Mouse (Mus musculus) MEL-GATA-1-ER (cell line): Measurements from ENCODE around the gene Rerg.

Source experiments
- DNase-seq: peaks from one replicate; pipeline ENCODE4 v3.0.0-alpha.2; 2012; ENCODE audit warnings: low read depth; ENCODE audit errors: extremely low read depth

Rerg gene

DNA sequence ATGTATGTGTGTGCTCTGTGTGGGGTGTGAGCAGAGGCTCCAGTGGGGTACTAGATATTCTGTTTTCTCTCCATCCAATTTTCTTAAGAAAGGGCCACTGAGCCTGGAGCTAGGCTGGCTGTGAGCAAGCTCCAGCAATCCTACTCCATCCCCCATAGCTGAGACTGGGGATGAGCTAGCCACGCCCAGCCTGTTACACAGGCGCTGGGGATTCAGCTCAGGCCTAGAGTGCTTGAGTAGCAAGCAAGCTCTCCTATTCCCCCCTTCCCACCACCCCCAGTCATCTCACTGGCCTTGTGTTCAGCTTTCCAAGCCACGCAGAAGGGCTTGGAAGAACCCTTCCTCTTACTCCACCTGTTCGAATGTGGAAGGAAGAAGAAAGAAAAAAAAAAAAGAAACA lies 7.2 kb downstream of the Rerg start:
- DNase-seq: no peak

DNA sequence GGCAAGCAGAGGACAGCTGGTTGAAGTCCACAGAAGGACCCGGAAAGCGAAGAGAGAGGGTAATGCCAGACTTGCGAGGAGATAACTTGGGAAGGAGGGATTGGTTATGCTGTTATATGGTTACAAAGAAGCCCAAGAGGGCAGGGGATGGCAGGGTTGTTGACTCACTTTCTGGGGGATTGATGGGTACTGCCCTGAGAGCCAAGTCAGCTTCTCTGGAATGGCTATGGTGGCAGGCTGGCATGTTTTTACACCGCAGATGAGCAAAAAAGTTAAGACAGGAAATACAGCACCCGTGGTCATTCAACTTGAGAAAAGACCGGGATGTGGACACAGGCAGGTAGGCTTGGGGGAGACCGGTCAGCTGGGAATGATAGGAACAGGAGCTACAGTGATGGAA lies 7.8 kb downstream of the Rerg start:
- no peak for DNase-seq

DNA sequence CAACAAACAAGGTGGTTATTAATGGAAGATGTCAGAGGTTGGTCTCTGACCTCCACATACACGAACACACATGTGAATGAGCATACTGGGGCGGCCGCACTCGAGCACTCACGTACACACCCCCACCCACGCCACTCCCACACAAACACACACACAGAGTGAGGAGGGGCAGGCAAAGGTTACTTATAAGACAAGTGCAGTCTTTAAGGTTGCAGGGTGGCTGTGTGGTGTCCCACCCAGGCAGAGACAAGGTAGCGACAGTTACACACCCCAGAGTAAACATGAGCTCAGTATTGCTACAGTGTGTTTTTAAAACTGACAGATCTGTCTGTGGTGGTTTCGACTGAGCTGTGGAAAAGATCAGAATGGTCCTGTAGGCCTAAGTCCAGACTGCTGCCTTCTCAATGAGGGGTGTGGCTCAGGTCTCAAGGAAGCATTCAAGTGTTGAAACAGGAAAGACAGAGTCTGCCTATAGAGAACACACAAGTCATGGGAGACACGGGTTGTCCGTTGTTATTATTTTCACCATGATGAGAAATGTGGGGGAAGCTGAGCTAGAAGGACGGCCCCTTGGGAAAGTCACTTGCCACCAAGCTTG lies 8.7 kb downstream of the Rerg start:
- DNase-seq: no peak

DNA sequence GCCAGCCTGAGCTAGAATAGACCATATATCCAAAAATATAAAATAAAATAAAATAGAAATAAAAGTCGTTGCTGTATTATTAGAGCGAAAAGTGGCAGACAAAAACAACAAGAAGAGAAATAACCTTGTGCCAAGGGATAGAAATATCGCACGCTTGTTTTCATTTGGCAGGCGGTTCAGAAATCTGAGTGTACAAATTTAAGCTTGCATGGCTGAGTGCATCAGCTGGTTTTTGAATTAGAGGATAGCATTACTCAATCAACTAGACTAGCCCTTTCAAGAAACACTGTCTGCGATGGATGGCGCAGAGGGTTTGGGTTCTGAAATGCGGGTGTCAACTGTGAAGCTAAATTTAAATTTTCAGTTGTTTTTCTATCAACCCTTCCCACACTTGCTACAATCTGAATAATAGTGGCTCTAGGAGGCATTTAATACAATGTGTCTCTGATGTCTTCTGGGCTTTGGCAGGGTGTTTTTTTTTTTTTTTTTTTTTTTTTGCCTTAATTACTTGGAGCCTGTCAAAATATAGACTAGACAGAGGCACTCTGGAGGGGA lies 10.8 kb downstream of the Rerg start:
- DNase-seq: no peak

DNA sequence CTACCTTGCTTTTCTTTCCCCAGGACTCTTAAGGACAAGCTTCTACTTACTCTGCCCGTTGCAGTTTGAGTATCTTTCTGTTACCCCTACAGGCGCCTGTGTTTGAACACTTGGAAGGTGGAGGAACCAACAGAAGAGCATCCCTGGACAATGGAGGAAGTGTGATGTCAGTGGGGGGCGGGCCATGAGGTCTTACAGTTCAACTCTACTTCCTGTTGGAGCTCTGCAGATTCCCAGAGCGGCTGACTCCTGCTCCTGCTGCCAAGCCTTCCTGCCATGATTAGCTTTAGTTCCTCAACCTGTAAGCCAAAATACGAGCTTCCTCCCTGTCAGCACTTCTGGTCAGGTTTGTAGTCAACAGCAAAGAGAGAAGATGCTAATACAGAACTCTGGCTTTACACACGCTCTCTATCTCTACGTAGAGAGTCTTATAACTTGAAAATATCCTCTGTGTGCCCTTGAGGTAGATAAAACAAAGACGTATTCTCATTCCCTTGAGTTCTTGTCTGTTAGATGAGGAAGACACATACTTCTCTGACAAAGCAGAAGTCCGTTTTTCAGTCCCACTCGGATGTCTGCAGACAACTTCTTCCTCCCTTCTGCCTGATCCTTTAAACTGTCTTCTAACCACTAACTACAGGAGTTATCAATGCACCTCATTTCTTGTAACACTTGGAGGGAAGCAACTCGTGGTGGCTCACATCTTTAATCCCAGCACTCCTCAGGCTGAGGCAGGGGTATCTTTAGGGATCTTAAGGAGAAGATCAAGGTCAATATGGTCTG lies 13.7 kb downstream of the Rerg start:
- no peak for DNase-seq

DNA sequence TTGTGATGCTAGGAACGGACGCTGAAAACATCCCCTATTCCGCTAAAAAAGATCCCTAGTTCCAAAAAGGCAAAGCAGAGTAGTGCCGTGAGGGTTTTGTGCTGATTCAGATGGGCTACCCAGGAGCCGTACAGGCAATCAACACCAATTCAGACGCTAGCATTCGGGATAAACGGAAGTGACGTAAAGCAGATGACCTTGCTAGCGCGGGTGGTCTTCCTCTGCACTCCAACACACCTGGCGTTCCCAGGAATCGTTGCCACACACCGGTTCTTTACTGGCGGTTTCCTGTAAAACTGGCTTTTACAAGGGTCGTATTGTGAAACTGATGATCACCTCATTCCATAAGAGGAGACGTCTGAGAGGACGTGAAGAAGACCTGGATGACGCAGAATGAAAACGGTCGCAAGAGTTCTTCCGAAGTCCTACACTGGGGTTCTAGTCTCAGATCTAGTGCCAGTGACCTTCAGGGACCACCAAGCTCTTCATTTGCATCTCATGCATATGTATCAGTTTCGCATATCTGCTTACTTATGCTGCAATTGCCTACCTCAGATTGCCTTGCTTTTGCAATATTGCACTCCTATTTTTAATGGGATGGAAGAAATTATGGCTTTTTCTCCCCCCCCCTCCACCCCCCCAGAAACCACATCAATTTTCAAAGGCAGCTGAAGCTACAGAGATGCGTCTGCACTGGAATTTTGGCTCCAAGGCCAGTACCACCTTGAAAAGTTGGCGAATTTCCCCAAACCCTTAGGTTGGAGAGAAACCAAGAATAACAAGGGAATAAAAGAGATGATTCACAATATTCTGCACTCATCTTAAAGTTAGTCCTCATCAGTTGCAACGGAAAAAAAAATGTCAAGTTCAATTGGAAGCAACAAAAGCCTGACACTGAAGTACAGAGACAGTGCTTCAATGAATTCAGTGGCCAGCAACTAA lies 14.8 kb downstream of the Rerg start:
- DNase-seq: no peak

DNA sequence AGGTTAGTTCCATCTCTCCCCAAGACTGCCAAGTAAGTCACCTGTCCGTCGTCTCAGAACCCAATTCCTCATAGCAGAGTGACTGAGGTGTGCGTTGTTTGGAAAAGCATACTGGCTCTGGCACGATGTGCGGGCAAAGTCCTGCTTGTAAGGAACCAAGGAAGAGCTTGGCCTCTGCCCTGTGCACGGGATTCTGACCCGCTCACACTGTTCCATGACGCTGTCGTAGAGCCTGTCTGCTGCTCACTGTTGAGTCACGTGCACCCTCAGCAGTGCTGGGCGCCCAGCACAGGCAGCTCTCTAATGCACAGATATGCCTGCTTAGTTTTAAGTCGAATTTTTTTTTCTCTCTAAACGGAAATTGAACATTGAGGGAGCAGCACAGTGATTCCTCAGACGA lies 17.3 kb downstream of the Rerg start:
- DNase-seq: no peak

DNA sequence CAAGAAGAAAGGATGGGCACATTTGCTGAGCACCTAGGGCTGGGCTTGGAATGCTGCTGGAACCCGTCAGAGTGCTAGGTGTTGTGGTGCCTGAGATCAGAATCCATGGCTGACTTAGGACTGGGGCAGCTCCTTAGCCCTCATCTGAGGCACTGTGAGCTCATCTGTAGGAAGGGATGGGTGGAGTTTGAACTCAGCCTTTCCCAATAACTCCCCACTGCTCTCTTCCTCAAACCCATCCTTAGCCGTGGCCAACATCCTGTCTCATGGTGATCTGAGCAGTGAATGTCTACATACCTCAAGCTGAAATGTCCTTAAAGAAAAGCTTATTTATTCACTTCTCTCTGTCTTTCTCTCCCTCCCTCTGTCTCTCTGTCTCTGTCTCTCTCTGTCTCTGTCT lies 19.3 kb downstream of the Rerg start:
- no peak for DNase-seq

DNA sequence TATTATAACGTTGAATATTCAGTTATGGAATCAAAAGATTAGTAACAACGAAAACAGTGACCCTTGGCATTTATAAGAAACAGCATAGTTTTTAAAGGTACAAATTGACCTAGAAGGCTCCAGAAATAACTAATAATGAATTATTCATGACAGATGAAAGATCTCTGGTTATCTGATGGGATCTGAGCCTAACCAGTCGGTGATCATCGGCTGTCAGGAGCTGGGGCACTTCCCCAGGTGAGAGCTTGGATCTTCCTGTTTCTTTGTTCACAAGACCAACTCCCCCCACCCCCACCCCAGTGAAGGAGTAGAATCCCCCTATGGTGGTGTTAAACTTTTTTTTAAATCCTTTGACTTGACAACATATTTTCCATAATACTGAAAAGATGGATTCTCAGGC lies 20.5 kb downstream of the Rerg start:
- DNase-seq: no peak

DNA sequence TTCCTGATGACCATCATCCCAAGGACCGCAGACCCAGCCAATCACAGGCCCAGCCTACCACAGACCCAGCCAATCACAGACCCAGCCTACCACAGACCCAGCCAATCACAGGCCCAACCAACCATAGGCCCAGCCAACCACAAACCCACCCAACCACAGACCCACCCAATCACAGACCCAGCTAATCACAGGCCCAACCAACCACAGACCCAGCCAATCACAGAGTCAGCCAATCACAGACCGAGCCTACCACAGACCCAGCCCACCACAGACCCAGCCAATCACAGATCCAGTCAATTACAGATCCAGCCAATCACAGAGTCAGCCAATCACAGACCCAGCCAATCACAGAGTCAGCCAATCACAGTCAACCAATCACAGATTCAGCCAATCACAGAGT lies 23.4 kb downstream of the Rerg start:
- no peak for DNase-seq

DNA sequence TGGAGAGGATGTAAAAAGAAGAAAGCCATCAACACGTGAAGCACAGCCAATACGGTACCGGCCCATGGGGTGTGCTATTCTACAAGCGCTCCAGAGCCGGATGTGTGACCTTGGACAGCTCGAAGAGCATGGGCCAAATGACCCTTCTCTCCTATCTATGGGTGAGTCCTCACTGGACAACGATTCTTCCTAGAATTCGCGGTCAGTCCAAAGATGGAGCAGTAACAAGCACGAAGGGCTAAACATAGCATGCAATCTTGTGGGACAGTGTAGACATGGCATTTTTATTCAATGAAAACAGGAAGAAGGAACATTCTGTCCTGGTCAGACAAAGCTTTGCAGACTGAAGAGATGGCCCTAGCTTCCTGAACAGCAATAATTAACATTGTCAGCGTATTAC lies 24.7 kb downstream of the Rerg start:
- DNase-seq: no peak

DNA sequence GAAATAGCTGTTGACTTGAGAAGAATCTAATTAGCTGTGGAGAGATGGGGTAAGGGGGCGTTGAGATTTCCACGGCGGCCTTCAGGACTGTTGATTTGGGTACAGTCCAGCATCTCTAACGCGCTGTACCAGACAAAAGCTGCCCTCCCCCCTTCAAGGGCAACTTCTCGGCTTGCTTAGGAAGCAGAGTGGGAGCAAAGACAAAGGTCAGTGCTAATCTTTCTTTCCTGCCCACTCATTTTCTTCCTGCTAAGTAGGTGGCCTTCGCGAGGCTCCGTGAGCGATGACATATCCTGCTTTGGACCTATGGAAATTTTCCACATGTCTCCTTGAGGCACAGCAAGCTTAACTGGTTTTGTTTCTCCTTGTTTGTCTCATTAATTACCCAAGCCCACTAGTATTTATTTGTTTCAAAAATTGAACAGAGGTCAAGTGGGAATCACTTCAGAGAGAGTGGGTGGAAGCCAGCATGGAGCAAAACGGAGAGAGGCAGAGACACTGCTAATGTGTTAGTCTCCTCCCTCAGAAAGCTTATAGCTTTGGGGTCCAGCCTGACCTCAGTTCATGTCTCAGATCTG lies 25.2 kb downstream of the Rerg start:
- DNase-seq: no peak

DNA sequence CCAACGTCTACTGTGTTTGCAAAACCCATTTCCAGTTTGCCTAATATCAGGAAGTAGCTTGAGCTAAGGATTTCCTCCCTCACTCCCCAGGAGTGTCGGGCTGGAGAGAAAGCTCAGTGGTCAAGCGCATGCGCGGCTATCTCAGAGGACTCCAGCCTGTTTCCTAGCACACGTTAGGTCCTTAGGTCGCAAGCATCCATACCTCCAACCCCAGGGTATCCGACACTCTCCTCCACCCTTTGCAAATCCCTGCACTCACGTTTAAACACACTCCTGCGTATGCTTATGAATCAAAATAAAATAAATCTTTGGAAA lies 25.8 kb downstream of the Rerg start:
- no peak for DNase-seq

DNA sequence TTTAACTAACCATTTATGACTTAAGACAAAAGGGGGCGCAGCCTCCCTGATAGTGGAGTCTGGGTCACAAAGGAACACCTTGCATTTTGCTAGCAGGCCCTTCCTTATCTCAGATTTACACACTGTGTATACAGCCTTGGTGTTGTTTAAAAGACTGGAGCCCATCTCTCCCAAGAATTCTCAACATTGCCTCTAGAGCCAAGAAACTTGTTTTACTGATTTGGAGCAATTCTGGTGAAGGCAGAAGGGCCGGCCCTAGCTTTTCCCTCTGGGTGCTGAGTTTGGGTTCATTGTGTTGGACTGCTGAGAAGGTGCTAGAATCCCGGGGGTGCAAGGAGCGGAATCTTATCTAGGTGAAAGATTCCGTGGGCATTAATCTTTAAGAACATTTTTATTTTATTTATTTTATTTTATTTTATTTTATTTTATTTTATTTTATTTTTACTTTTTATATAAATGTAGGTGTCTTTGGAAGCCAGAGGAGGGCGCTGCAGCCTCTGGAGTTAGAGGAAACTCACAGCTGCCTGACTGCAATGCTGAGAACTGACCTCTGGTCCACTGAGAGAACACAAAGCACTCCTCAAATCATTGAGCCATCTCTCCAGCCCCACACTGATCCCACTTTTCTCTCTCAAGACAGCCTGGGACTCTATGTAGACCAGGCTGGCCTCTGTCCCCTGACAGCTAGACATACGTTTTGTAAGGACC lies 26.3 kb downstream of the Rerg start:
- no peak for DNase-seq

DNA sequence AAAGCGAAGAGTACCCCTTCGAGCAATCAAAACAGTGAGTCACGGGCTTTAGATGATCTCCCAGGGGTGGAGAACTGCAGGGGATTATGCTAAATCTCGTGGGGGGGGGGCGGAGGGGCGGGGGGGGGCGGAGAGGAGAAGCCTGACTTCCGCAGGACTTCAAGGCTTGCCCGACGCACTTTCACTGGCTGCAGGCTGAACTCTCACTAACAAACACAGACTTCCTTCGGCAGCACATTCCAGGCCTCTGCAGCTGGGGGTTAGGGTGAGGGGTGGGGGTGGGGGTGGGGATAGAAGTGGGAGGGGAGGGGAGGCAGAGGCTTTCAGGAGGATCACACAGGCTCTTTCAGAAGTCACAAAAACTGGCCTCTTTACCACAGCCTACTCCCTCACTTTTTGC lies 27.5 kb downstream of the Rerg start:
- DNase-seq: no peak

DNA sequence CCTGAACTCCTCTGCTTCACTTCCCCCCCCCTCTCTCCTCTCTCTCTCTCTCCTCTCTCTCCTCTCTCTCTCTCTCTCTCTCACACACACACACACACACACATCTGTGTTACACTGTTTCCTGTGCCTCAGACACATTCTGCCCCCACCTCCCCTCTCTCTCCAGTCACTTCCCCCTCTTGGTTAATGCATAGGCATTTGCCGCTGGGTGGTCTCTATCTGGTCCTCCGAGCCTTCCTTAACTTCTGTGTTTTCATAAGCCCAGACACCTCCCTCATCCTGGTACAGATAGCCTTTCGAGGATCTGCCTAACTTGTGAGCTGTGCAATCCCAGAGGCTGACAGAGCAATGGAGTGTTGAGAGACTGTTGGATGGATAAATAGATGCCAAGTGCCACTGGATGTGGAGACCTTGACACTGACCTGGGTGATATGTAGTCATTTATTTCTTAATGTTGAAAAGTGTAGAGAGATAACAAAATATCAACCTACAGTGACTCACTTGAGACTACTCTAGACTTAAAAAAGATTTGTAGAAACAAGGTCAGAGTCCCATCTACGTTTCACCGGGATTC lies 29.0 kb downstream of the Rerg start:
- DNase-seq: no peak

DNA sequence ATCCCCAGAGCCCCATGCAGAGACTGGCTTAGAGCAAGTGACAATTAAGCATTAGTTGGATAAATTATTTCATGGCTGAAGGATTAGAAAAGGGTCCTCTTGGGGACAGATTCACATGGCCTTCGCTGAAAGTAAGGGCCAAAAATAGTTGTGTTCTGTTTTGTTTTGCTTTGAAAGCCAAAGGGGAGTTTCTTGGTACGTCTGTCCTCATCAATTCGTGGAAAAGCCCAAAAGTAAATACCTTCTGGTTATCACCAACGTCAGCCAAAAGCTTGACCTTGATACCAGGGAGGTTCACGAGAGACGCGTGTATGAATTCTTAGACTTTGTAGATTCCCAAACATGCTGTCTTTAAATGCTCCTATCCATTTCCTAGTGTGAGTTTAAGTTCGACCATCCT lies 31.5 kb downstream of the Rerg start:
- DNase-seq: no peak

DNA sequence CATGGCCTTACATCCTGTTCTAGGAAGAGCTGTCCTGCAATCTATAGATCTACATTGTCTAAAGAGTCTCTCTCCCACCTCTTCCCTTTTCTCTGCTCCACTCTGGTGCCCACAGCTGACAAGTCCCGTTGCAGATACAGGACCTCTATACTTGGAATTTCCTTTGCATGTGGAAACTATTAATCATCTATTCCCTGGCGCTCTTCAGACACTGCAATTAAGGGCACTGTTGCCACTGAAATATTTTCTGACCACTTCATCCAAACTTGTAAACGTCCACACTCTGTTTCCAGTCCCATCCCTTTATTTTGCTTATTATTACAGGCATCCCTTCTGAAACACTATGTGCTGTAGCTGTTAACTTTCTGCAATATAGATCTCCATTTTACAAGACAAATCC lies 31.9 kb downstream of the Rerg start:
- DNase-seq: no peak

DNA sequence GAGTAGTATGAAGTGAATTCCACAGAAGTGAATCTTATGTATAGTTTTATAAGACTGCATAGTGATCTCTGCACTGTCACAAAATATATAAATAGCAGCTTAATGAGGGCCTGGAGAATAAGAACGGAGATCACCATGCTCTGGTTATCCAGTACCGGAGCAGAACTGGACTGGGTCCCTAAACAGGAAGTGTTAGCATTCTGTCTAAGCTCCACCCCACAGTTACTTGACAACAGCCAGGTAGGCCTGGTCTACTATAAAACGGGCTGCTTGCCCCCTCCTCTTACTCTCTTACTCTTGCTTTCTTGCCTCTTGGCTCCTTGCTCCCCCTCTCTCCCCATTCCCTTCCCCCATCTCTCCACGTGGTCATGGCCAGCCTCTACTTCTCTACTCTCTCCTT lies 33.9 kb downstream of the Rerg start:
- no peak for DNase-seq

DNA sequence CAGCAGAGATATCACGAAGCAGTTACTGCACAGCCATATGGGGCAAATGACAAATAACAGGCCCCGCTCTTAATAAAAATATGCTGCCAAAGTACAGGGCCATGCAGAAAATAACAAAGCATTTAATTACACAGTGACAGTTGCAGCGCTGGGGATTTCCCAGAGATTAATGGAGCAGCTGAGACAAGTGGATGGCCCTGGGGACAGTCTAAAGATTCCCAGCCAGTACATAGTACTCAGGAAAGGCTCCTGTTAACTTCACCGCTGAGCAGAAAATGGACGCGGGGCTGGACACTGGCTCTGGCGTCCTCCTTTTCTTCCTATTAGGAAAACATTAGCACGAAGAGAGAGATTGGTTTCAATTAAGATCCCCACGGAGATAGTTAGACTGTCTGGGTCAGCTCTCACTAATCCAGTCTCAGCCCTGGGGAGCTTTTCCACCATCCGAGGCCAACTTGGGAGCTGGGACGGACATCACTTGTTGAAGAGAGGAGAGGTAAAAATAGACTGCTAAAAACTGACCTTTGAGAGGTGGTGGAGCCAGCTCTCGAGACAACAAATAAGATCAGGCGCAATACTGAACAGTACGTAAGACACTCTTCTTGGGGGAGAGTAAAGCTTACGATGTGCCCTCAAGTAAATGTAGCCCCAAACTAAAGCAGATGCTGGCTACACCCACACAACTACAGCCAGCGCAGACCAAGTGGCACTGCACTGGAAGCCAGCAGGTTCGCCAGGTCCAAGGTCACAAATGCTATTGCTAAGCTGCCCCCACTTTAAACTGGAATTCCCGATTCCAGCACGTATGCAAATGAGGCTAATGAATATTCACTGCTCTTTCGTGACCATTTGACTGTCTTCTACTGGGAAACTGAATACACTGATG lies 34.5 kb downstream of the Rerg start:
- no peak for DNase-seq
